Mouse (Mus musculus): ENCODE measurements around the gene Cdh26.
A peak's percentile ranks its signal among the peaks of the same experiment; 100 is the strongest.

Gene Cdh26

GRCm38 (mm10) chr2:178430231-178430630, at the start of gene Cdh26:
Cdh26 (plus strand) TSS chr2:178430531.
- DNase-seq (ENCODE audit: low spot score in 2 of 2), result no peak

GRCm38 (mm10) chr2:178407053-178407815, 23.1 kb upstream of the Cdh26 start, which contains the start of gene Sycp2:
Sycp2 (minus strand) TSS chr2:178407685.
- DNase-seq (ENCODE audit: low spot score in 2 of 2), result no peak

GRCm38 (mm10) chr2:178409024-178409423, 21.3 kb upstream of the Cdh26 start:
- DNase-seq (ENCODE audit: low spot score in 2 of 2), result no peak

- no peak for DNase-seq (ENCODE audit: low spot score in 2 of 2)
Observed at GRCm38 (mm10) chr2:178410286-178410685, 20.0 kb upstream of the Cdh26 start.

- no peak for DNase-seq (ENCODE audit: low spot score in 2 of 2)
Observed at GRCm38 (mm10) chr2:178412598-178412997, 17.7 kb upstream of the Cdh26 start.

- DNase-seq (ENCODE audit: low spot score in 2 of 2), result no peak
Observed at GRCm38 (mm10) chr2:178413081-178413480, 17.2 kb upstream of the Cdh26 start.

- DNase-seq (ENCODE audit: low spot score in 2 of 2), result peak in 1 of 2 experiments; percentile 34
Observed at GRCm38 (mm10) chr2:178413481-178414260, 16.7 kb upstream of the Cdh26 start.

GRCm38 (mm10) chr2:178414261-178415149, 15.8 kb upstream of the Cdh26 start, which contains the start of the genes Ppp1r3d and Fam217b:
Ppp1r3d (minus strand) TSS chr2:178414472.
Fam217b (plus strand) TSS chr2:178414524.
- peak in 1 of 2 experiments; percentile 48 for DNase-seq (ENCODE audit: low spot score in 2 of 2)

- DNase-seq (ENCODE audit: low spot score in 2 of 2), result no peak
Observed at GRCm38 (mm10) chr2:178415150-178415448, 15.2 kb upstream of the Cdh26 start.

- DNase-seq (ENCODE audit: low spot score in 2 of 2), result no peak
Observed at GRCm38 (mm10) chr2:178416427-178416826, 13.9 kb upstream of the Cdh26 start.

- no peak for DNase-seq (ENCODE audit: low spot score in 2 of 2)
Observed at GRCm38 (mm10) chr2:178416970-178417369, 13.4 kb upstream of the Cdh26 start.

GRCm38 (mm10) chr2:178420576-178420975, 9.8 kb upstream of the Cdh26 start:
- DNase-seq (ENCODE audit: low spot score in 2 of 2), result no peak

GRCm38 (mm10) chr2:178421603-178422002, 8.7 kb upstream of the Cdh26 start:
- no peak for DNase-seq (ENCODE audit: low spot score in 2 of 2)

- no peak for DNase-seq (ENCODE audit: low spot score in 2 of 2)
Observed at GRCm38 (mm10) chr2:178422186-178422585, 8.1 kb upstream of the Cdh26 start.

GRCm38 (mm10) chr2:178423223-178423622, 7.1 kb upstream of the Cdh26 start:
- no peak for DNase-seq (ENCODE audit: low spot score in 2 of 2)

- DNase-seq (ENCODE audit: low spot score in 2 of 2), result peak; percentile 20 to 36
Observed at GRCm38 (mm10) chr2:178426229-178426628, 4.1 kb upstream of the Cdh26 start.

GRCm38 (mm10) chr2:178427181-178427580, 3.1 kb upstream of the Cdh26 start:
- no peak for DNase-seq (ENCODE audit: low spot score in 2 of 2)

- no peak for DNase-seq (ENCODE audit: low spot score in 2 of 2)
Observed at GRCm38 (mm10) chr2:178428183-178428582, 2.1 kb upstream of the Cdh26 start.

- no peak for DNase-seq (ENCODE audit: low spot score in 2 of 2)
Observed at GRCm38 (mm10) chr2:178428676-178429075, 1.7 kb upstream of the Cdh26 start.

- no peak for DNase-seq (ENCODE audit: low spot score in 2 of 2)
Observed at GRCm38 (mm10) chr2:178429426-178429825, 905 bp upstream of the Cdh26 start.

- no peak for DNase-seq (ENCODE audit: low spot score in 2 of 2)
Observed at GRCm38 (mm10) chr2:178433495-178433894, 3.2 kb downstream of the Cdh26 start.

- DNase-seq (ENCODE audit: low spot score in 2 of 2), result no peak
Observed at GRCm38 (mm10) chr2:178433903-178434302, 3.6 kb downstream of the Cdh26 start.

Data from cerebellum, postnatal 4 days (tissue).